Mouse (Mus musculus) kidney, embryonic 14.5 days (tissue): Measurements from ENCODE around the gene Esr1. TPM values are rescaled to one million over a fixed set of nuclear protein-coding genes. Genes with fewer than 3 reads are reported as not detected.
"Not testable (repeated sequence)": the region's sequence is repeated elsewhere in the genome, so short reads cannot be mapped to it uniquely, and the experiment has no call there.

Source experiments
- ATAC-seq: fragments of 200-750 bp; cut with Nextera tagmentation; 2 replicates; pipeline ENCODE4 v1.8.0; 2017; ENCODE audit warnings: moderate number of reproducible peaks, mild to moderate bottlenecking, moderate TSS enrichment, moderate library complexity; ENCODE audit not compliant: low FRiP score, low TSS enrichment
- H3K27ac ChIP-seq: fragments of 300-500 bp; sonication (generic); 2 replicates; pipeline ENCODE4 v1.5.1; 2014; ENCODE audit warnings: low read depth, mild to moderate bottlenecking, low read length, moderate library complexity, mixed read lengths
- H3K27me3 ChIP-seq: fragments of 300-500 bp; sonication (generic); 2 replicates; pipeline ENCODE4 v1.6.1; 2014; ENCODE audit warnings: mild to moderate bottlenecking, low read length; ENCODE audit not compliant: control insufficient read depth, insufficient read depth
- H3K36me3 ChIP-seq: fragments of 300-500 bp; sonication (generic); 2 replicates; pipeline ENCODE4 v1.6.1; 2014; ENCODE audit warnings: low read length, mixed read lengths; ENCODE audit not compliant: control insufficient read depth, insufficient read depth
- H3K4me1 ChIP-seq: fragments of 300-500 bp; sonication (generic); 2 replicates; pipeline ENCODE4 v1.6.1; 2014; ENCODE audit warnings: low read length, mixed read lengths; ENCODE audit not compliant: control insufficient read depth, insufficient read depth
- H3K4me2 ChIP-seq: fragments of 300-500 bp; sonication (generic); replicated peaks from 2 replicates; pipeline ENCODE4 v1.6.1; 2014; ENCODE audit warnings: low read depth, mild to moderate bottlenecking, low read length
- H3K4me3 ChIP-seq: fragments of 300-500 bp; sonication (generic); 2 replicates; pipeline ENCODE4 v1.5.1; 2014; ENCODE audit warnings: mild to moderate bottlenecking, low read length
- H3K9ac ChIP-seq: fragments of 300-500 bp; sonication (generic); 2 replicates; pipeline ENCODE4 v1.6.1; 2014; ENCODE audit warnings: low read depth, mild to moderate bottlenecking, low read length, moderate library complexity
- H3K9me3 ChIP-seq: fragments of 300-500 bp; sonication (generic); 2 replicates; pipeline ENCODE4 v1.6.1; 2016; ENCODE audit warnings: low read length; ENCODE audit not compliant: control insufficient read depth
- WGBS: fragments of 180-500 bp; shearing (Covaris S2); extraction: QIAGEN DNeasy Blood & Tissue Kit; methylation state at CpG from one replicate; pipeline ENCODE4 v1.1.7; 2014; 5-methylcytosine and 5-hydroxymethylcytosine counted together
- polyA plus RNA-seq: library from polyadenylated mRNA; unstranded; fragments of >200 nt; fragmentation: Nextera tagmentation; extraction: Ambion mirVana; gene quantifications from 2 replicates; pipeline ENCODE4 v1.2.1, GENCODE M21; 2014

Esr1 gene
- polyA plus RNA-seq, 1 experiment from 2014 or later, result 2.1 TPM

GRCm38 (mm10) chr10:4597211-4597610 lies 14.2 kb upstream of the Esr1 start:
- no peaks in the 10 kb centered on the region for H3K36me3 ChIP-seq
- no peak overlapping the region for H3K4me2 ChIP-seq
- H3K27me3 ChIP-seq, result no peaks in the 10 kb centered on the region
- H3K4me3 ChIP-seq, result no peak overlapping the region
- WGBS, result 94% methylated on average over 4 of the region's 4 CpGs
- H3K27ac ChIP-seq, result no peak overlapping the region
- no peaks in the 10 kb centered on the region for H3K4me1 ChIP-seq
- ATAC-seq, result no peak
- no peak overlapping the region for H3K9ac ChIP-seq
- H3K9me3 ChIP-seq, result no peaks in the 10 kb centered on the region

- no peaks in the 10 kb centered on the region for H3K27me3 ChIP-seq
- H3K27ac ChIP-seq, result no peak overlapping the region
- ATAC-seq, result peak; percentile 37; the same call in 1 of the 2 replicates
- 73% methylated on average over 10 of the region's 10 CpGs for WGBS
- H3K36me3 ChIP-seq, result no peaks in the 10 kb centered on the region
- H3K4me2 ChIP-seq, result no peak overlapping the region
- H3K4me3 ChIP-seq, result no peak overlapping the region
- H3K9ac ChIP-seq, result no peak overlapping the region
- H3K9me3 ChIP-seq, result no peaks in the 10 kb centered on the region
- no peaks in the 10 kb centered on the region for H3K4me1 ChIP-seq
These were observed 13.1 kb upstream of the Esr1 start for GRCm38 (mm10) chr10:4598244-4598842.

- Histone ChIP-seq H3K27ac (no peak overlapping the region), H3K9ac (no peak overlapping the region), H3K36me3 (no peaks in the 10 kb centered on the region), H3K4me1 (no peaks in the 10 kb centered on the region), H3K9me3 (no peaks in the 10 kb centered on the region), H3K4me3 (no peak overlapping the region), H3K27me3 (no peaks in the 10 kb centered on the region), H3K4me2 (no peak overlapping the region)
- no peak for ATAC-seq
- WGBS, result 84% methylated on average over 12 of the region's 12 CpGs
These were observed 12.5 kb upstream of the Esr1 start for GRCm38 (mm10) chr10:4598916-4599315.

DNA sequence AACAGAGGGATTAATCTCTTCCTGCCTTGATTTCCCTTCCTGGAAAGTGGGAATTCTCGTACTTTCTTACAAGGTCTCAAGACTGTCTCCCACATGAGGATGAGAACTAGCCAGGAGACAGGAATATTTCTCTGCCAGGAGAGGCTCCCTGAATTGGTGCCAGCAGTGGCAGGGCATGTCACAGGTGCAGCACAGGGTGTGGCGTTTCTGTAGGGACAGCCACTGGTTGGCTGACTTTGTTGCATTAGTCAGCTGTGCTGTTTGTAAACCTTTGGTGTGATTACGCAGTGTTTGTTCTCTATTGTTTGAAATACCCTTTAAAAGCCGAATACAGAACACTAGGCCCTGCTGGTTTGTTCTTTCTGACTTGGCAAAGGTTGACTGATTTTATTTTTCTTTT lies 11.8 kb upstream of the Esr1 start:
- WGBS, result 87% methylated on average over 4 of the region's 4 CpGs

GRCm38 (mm10) chr10:4600796-4601474 lies 10.5 kb upstream of the Esr1 start:
- Histone ChIP-seq H3K4me1 (no peaks in the 10 kb centered on the region), H3K4me3 (no peak overlapping the region), H3K4me2 (no peak overlapping the region), H3K9ac (no peak overlapping the region), H3K27ac (no peak overlapping the region), H3K9me3 (no peaks in the 10 kb centered on the region), H3K36me3 (no peaks in the 10 kb centered on the region), H3K27me3 (no peaks in the 10 kb centered on the region)
- WGBS, result 68% methylated on average over 2 of the region's 2 CpGs
- no peak for ATAC-seq

More for the DNA sequence above, 11.8 kb upstream of the Esr1 start:
- H3K4me3 ChIP-seq, result no peak overlapping the region
- H3K9ac ChIP-seq, result no peak overlapping the region
- no peaks in the 10 kb centered on the region for H3K4me1 ChIP-seq
- no peak overlapping the region for H3K27ac ChIP-seq
- no peaks in the 10 kb centered on the region for H3K36me3 ChIP-seq
- H3K27me3 ChIP-seq, result no peaks in the 10 kb centered on the region
- no peaks in the 10 kb centered on the region for H3K9me3 ChIP-seq
- no peak overlapping the region for H3K4me2 ChIP-seq
- ATAC-seq, result no peak

DNA sequence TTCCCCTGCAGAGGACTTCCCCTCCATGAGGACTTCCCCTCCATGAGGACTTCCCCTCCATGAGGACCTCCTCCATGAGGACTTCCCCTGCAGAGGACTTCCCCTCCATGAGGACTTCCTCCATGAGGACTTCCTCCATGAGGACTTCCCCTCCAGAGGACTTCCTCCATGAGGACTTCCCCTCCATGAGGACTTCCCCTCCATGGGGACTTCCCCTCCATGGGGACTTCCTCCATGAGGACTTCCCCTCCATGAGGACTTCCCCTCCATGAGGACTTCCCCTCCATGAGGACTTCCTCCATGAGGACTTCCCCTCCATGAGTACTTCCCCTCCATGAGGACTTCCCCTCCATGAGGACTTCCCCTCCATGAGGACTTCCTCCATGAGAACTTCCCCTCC lies 9.8 kb upstream of the Esr1 start:
- H3K4me2 ChIP-seq, H3K4me3 ChIP-seq, H3K9ac ChIP-seq, H3K9me3 ChIP-seq, H3K27me3 ChIP-seq, ATAC-seq, H3K4me1 ChIP-seq, H3K27ac ChIP-seq, H3K36me3 ChIP-seq: not testable (repeated sequence)

DNA sequence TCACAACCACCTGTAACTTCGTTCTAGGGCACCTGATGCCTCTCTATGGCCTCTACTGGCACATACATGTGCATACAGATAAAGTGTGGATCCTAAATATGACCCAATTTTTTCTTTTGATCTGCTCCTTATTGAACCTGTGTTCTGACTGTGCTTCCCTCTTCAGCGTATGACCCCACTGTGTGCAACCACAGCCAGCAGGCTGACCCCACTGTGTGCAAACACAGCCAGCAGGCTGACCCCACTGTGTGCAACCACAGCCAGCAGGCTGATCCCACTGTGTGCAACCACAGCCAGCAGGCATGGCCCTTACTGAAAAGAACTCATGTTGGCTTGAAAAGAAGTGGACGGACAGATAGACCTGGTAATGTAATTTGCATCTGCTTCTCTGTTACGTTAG lies 8.9 kb upstream of the Esr1 start:
- Histone ChIP-seq H3K4me2 (no peak overlapping the region), H3K9me3 (0 out of 2 replicates have a peak, but pooled peaks cover 2% of the 10 kb centered on the region), H3K9ac (no peak overlapping the region), H3K27ac (no peak overlapping the region), H3K36me3 (no peaks in the 10 kb centered on the region), H3K27me3 (no peaks in the 10 kb centered on the region), H3K4me3 (no peak overlapping the region), H3K4me1 (no peaks in the 10 kb centered on the region)
- 80% methylated on average over 4 of the region's 4 CpGs for WGBS
- ATAC-seq, result no peak

- Histone ChIP-seq H3K9me3 (0 out of 2 replicates have a peak, but pooled peaks cover 2% of the 10 kb centered on the region), H3K27ac (no peak overlapping the region), H3K36me3 (no peaks in the 10 kb centered on the region), H3K4me1 (no peaks in the 10 kb centered on the region), H3K9ac (no peak overlapping the region), H3K4me2 (no peak overlapping the region), H3K27me3 (no peaks in the 10 kb centered on the region), H3K4me3 (no peak overlapping the region)
- no peak for ATAC-seq
- WGBS, result 83% methylated on average over 4 of the region's 4 CpGs
These were observed 6.7 kb upstream of the Esr1 start for GRCm38 (mm10) chr10:4604527-4605209.

DNA sequence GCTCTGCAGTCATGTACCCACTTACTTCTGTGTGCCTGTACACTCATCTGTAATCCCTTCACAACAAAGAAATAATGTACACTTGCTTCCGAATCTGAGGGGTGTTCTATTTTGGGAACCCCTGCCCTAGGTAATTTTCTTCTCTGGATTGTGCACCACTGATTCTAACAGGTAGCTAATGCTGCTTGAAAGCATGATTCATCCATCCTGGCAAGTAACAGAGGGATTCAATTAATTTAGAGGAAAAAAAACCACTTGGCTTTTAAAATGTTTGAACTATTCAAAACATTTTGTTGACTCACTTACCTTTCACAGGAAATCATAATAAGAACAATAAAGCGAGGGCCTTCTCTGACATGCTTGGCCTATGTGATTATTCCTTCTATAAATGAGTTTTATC lies 1.2 kb upstream of the Esr1 start:
- peaks cover 5% of the 10 kb centered on the region; the same call in 1 of the 2 replicates for H3K4me1 ChIP-seq
- no peaks in the 10 kb centered on the region for H3K27me3 ChIP-seq
- no peak overlapping the region for H3K27ac ChIP-seq
- WGBS, result 77% methylated on average over 2 of the region's 2 CpGs
- H3K36me3 ChIP-seq, result no peaks in the 10 kb centered on the region
- H3K9me3 ChIP-seq, result 0 out of 2 replicates have a peak, but pooled peaks cover 2% of the 10 kb centered on the region
- no peak overlapping the region for H3K4me2 ChIP-seq
- no peak overlapping the region for H3K4me3 ChIP-seq
- ATAC-seq, result no peak
- H3K9ac ChIP-seq, result no peak overlapping the region
